Mouse (Mus musculus) left cerebral cortex, postnatal 25 days (tissue): ENCODE measurements around the gene Mob1b. TPM values are rescaled to one million over a fixed set of nuclear protein-coding genes. Genes with fewer than 3 reads are reported as not detected.
"Not testable (repeated sequence)": the region's sequence is repeated elsewhere in the genome, so short reads cannot be mapped to it uniquely, and the experiment has no call there.

ENCODE experiments used
- DNase-seq, 2 experiments: peaks; one replicate each; pipeline ENCODE4 v3.0.0; 2022; ENCODE audit warnings: low spot score in 2 of 2, mixed read lengths in 1 of 2
- intact Hi-C: fragments of 180-260 bp; cut with DNase I; formaldehyde crosslinking; loops from one replicate; pipeline ENCODE4 v1.15.1; 2025
- total RNA-seq, 2 experiments: library from RNA; stranded (reverse); gene quantifications; 2 replicates each; pipeline ENCODE4 v1.2.3; 2021

Mob1b gene
- total RNA-seq, 2 experiments from 2014 or later: 29.5 to 32.9 TPM

DNA sequence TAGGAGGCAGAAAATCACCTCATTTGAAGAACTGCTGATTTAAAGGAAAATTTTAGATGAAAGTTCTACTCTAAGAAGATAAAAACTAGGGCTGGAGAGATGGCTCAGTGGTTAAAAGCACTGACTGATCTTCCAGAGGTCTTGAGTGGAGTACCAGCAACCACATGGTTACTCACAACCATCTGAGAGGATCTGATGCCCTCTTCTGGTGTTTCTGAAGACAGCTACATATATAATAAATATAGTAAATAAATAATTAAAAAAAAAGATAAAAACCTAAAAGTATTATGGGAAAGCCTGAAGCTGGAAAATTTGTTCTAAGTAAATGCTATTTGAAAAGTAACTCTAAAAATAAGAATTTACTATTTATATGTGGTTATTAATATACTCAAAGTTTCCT lies 27.6 kb upstream of the Mob1b start:
- DNase-seq: no peak
- intact Hi-C loops: loop anchor here (5.0 kb wide), 1 partner anchor 689 kb away; no protein-coding TSS in a partner anchor

DNA sequence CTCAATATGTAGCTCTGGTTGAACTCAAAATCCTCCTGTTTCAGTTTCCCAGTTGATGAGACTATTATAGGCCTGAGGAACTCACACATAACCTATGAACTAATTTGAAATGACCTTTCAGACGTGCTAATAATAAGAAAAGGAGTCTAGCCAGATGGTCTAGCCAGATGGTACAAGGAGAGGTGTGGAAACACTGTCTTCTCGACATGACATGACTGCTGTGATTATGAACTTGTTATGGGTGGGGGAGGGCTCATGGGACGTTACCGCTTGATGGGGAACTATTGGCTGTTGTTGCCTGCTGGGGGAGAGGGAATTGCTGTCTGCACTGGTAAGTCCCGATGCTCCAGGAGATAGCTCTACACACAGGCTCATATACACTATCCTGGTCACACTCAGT lies 23.4 kb upstream of the Mob1b start:
- DNase-seq: no peak
- intact Hi-C loops: no loop called here

DNA sequence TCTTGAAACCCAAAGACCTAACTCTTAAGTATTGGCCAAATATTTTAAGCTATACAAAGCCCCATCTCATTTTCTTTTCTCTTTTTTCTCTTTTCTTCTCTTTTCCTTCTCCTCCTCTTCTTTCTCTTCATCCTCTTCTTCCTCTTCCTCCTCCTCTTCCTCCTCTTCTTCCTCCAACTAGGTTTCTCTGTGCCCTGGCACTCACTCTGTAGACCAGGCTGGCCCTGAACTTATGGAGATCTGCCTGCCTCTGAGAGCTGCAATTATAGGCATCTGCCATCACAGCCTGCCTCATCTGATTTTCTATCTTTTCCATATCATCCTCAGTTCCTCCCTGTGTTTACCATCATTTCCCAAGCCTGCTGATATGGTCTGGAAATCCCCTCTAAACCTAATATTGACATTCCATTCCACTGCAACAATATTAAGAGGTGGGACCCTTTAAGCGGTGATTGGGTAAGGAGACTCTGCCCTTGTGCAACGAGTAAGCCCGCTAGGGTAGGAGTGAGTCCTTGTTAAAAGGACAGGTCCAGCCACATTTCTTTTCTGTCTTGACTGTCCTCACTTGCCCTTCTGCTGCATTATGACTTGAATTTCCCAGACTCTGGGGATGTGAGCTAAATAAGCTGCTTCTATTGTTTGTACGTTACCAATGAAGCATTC lies 21.3 kb upstream of the Mob1b start:
- intact Hi-C loops: no loop called here
- no peak for DNase-seq

DNA sequence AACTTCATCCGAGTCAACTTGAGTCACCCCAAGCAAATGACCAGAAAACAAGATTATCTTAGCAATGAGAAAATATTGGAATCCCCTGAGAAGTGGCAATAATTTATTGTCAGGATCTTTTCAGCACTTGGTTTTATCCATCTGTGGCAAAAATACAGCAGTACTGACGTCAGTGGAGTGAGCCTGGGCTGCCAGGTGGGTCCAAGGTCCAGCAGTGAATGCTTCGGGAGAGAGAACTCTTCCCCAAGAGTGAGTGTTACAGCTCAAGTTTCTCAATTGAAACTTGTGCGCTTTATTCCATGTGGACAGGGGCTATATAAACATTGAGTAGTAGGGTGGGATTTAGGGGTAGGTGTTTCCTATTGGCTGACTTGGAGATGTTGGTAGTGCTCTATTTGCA lies 18.6 kb upstream of the Mob1b start:
- intact Hi-C loops: no loop called here

GRCm38 (mm10) chr5:88703551-88703950 lies 17.1 kb upstream of the Mob1b start:
- DNase-seq: no peak
- intact Hi-C loops: no loop called here

More for the DNA sequence above, 18.6 kb upstream of the Mob1b start:
- DNase-seq: no peak

DNA sequence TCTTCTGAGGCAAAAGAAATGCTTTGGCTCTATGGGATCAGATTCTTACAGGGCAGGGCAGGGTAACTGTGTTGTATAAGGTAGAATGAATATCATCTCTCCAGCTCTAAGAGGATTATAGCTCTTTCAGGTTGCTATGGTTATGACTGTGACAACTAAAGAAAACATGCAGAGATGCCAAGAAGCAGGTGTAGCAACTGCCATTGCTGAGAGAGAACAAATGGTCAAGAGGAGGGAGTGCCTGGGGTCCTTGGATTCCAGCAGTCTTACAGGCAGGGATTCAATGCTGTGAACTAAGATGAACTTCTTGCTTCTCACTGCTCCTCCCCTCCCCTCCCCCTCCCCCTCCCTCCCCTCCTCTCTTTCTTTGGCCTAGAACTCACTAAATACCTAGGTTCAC lies 9.5 kb upstream of the Mob1b start:
- intact Hi-C loops: no loop called here
- peak in 1 of 2 experiments; percentile 41 for DNase-seq

DNA sequence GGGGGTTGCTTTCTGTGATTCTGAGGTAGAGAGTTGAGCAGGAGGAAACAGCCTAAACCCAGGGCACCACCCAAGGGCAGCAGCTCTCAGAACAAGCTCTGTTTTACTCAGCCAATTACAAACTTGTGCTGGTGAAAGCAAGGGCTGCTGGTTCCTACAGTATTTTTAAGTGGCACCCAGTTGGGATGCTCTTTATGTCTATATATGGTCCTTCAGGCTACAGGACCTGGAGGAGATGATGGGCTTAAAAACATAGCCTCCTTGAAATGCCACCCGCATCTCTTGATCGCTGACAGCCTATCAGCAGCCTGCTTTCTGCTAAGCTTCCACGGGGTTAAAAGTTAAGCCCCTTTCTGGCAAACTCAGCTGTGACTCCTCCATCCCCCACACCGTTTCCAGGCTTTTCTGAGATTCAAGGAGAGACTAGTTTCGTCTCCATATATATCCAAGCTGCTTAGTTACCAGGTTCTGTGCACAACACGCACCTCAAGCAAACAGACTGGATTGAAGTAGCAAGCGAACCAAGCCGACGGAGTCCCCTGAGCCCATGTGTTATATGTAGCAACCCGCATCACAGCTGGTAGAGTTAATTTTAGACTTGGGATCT lies 8.9 kb upstream of the Mob1b start:
- intact Hi-C loops: no loop called here
- DNase-seq: peak; percentile 15 to 47

DNA sequence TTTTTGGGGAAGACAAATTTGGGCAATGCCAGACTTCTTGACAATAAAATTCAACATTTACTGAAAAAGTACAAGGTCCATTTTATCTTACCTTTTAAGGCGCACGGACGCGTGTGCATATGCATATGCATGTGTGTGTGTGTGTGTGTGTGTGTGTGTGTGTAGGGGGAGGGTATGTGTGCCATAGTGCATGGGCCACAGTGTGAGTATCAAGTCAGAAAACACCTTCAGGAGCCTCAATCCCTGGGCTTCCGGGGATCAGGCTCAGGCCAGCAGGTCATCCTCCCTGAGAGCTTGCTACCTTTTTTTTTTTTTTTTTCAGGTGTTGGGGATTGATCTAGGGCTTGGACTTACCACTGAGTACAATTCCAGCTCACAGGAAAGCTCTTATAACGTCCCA lies 8.3 kb upstream of the Mob1b start:
- intact Hi-C loops: no loop called here
- DNase-seq: no peak

DNA sequence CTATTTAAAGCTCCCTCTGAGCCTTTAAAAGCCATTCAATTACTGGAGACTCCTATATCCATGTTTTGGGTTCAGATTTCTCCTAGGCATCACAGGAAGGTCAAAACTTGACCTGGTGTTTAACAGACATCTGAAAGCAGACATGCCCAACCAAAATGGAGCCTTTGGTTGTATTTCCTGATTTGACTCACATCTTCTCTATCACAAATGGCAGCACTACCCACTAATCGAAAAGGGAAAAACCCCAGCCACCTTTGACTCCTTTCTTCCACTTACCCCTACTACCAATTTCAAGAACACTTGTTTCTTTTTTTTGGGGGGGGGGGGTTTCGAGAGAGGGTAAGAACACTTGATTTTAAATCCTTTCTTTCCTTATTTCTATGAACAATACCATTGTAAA lies 3.7 kb upstream of the Mob1b start:
- intact Hi-C loops: no loop called here
- DNase-seq: no peak

- intact Hi-C loops: no loop called here
- no peak for DNase-seq
These were observed 384 bp downstream of the Mob1b start for GRCm38 (mm10) chr5:88721003-88721475.

DNA sequence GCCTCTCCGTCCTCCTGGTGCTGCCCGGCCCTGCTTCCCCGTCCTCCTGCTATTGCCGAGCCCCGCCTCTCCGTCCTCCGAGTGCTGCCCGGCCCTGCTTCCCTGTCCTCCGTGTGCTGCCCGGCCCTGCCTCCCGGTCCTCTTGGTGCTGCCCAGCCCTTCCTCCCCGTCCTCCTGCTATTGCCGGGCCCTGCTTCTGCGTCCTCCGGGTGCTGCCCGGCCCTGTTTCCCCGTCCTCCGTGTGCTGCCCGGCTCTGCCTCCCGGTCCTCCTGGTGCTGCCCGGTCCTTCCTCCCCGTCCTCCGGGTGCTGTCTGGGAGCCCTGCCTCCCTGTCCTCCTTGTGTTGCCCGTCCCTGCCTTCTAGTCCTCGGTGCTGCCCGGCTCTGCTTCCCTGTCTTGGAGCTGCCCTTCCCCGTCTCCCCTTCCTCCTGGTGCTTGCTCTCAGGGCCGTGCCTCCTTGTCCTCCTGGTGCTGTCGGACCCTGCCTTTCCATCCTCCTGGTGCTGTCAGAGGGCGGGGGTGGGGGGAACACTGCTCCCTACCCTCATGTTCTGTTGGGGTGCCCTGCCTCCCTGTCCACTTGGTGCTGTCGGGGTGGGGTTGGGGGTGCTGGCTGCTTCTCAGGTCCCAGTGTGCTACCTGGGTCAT lies 1.0 kb downstream of the Mob1b start:
- intact Hi-C loops: no loop called here
- peak; percentile 17 to 24 for DNase-seq

DNA sequence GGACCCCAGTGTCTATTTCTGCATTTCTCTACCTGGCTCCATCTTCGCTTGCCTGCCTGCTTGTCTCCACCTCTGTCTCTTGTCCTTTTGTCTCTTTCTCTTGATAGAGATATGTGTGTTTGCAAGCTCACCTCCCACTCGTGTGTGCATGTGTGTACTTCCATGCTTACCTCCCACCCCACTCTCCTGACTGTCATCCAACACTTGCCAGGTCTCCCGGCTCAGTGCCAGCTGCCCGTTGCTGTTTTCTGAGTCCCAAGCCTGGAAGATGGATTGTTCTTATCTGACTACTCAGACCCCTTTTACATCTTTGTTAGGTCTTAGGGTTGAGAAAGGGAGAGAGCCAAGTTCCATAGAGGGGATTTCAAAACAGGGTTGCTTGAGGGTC lies 1.6 kb downstream of the Mob1b start:
- peak; percentile 13 to 30 for DNase-seq
- intact Hi-C loops: no loop called here

GRCm38 (mm10) chr5:88724030-88724429 lies 3.4 kb downstream of the Mob1b start:
- intact Hi-C loops: no loop called here
- no peak for DNase-seq

DNA sequence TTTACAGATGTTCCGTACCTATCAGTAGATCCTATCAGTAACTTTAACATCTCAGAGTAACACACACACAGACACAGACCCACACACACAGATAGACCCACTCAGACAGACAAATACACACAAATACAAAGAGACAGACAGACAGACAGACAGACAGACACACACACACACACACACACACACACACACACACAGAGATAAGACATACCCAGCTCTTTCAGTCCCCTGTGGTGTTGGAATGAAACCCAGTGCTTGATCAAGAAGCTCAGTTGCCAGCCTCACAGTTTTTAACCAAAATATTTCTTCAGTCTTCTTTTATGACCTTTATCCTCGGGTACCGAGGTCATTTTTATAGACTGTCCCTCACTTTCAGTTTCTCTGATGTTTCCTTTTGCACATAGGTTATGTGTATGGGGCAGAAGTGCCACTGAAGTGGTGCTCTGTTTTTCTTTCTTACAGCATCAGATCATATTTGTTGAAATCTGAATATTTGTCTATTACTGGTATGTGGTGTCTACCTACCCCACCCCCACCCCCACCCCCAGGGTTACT lies 7.0 kb downstream of the Mob1b start:
- intact Hi-C loops: no loop called here

GRCm38 (mm10) chr5:88734786-88735185 lies 14.1 kb downstream of the Mob1b start:
- intact Hi-C loops: no loop called here
- no peak for DNase-seq

More for the DNA sequence above, 7.0 kb downstream of the Mob1b start:
- no peak for DNase-seq

DNA sequence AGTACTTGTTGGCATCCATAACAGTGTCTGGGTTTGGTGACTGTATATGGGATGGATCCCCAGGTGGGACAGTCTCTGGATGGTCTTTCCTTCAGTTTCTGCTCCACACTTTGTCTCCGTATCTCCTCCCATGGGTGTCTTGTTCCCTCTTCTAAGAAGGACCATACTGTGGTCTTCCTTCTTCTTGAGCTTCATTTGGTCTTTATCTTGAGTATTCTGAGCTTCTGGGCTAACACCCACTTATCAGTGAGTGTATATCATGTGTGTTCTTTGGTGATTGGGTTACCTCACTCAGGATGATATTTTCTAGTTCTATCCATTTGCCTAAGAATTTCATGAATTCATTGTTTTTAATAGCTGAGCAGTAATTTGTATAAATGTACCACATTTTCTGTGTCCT lies 20.4 kb downstream of the Mob1b start:
- intact Hi-C loops, DNase-seq: not testable (repeated sequence)

- intact Hi-C loops: no loop called here
These were observed 27.1 kb downstream of the Mob1b start for GRCm38 (mm10) chr5:88747774-88748173.

GRCm38 (mm10) chr5:88753199-88753598 lies 32.5 kb downstream of the Mob1b start:
- DNase-seq: no peak

More at GRCm38 (mm10) chr5:88747774-88748173, 27.1 kb downstream of the Mob1b start:
- no peak for DNase-seq

GRCm38 (mm10) chr5:88762611-88763010 lies 42.0 kb downstream of the Mob1b start:
- intact Hi-C loops: loop anchor here (5.0 kb wide), 1 partner anchor 85 kb away; the partner anchor contains the start of gene Grsf1
- no peak for DNase-seq

More at GRCm38 (mm10) chr5:88753199-88753598, 32.5 kb downstream of the Mob1b start:
- intact Hi-C loops: no loop called here

DNA sequence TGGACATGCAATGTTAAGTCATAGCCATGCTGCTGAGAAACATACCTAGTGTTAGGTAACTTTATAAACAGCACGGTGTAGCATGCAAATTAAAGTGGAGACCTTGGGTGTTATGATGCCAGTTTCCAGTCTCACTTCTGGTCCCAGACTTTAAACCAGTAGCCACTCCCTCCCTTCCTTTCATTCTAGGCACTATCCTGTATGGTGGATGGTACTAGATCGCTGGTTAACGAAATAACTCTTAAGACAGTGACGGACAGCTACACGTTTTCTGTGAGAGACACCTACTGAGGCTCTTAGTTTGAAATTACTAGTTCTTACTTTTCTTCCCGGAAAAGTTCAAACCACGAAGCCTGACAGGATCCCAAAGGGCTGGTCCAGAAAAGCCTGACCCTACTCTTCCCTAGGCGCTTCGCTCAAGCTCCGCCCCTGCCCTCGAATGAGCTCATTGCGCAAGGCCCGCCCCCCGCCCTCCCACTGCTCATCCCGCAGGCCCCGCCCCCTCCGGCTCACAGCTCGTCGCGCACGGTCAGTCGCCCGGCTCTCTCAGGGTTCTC lies 43.9 kb downstream of the Mob1b start:
- intact Hi-C loops: loop anchor here (1.0 to 5.0 kb wide), 2 partner anchors 44 to 87 kb away; partner anchors contain the start of genes Grsf1 and Mob1b
- DNase-seq: no peak
